Mouse (Mus musculus): Measurements from ENCODE around the gene Slc27a2.

DNA sequence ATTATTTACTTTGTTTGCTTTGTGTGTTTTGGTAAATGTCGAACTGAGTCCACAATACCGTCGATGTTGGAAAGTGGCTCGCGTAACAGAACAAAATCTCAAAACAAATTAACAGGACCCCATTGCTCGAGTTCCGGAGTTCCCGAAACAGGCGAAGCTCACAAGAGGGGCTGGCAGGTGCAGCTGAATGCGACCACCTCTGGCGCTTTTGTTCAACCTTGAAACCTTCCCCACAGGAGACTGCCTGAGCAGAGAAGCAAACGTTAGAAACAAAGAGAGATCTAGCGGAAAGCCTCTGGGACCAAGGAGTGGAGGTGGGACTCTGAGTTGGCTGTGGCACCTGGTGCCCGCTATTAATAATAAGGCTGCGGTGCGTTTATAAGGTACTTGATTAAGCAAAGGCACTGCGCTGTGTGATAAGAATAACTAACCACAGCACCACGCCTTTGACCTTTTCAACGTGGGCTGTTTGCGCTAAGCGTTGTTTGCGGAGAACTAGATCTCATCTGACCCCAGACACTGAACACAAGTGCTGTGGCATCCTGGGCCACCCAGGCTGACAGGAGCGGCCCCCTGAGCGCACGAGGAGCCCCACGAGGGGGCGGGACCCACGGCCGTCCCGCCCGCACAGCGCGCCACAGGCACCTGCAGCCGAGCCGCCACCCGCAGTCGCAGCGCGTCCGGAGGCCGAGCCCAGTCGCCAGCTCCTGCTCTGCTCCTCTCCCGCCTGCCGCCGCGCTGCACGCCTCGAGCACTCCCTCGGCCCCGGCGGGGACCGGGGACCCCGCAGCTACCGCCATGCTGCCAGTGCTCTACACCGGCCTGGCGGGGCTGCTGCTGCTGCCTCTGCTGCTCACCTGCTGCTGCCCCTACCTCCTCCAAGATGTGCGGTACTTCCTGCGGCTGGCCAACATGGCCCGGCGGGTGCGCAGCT lies at the start of gene Slc27a2:
- TF ChIP-seq CTCF (IDR thresholded peaks at IDR 0.05; ENCODE audit: borderline replicate concordance, extremely low read depth, insufficient read depth, insufficient read length) (no peak), POLR2A (IDR thresholded peaks at IDR 0.05; ENCODE audit: borderline replicate concordance, extremely low read depth, insufficient read depth, insufficient read length, poor library complexity, severe bottlenecking) (no peak)
